Mouse (Mus musculus): ENCODE measurements at regions not wholly inside any gene's neighbourhood (a gene's known extent, or its start where the extent isn't known, plus 50 kb on each side); places are given as distances from the start of the nearest gene placed in this dataset.

- TF ChIP-seq SRF (IDR thresholded peaks at IDR 0.05; ENCODE audit: control insufficient read depth, insufficient read length, low read depth) = no peak
- TF ChIP-seq MYOG (IDR thresholded peaks at IDR 0.05; ENCODE audit: control insufficient read depth in 1 of 3, insufficient read depth in 1 of 3, insufficient read length in 2 of 3, low read depth in 2 of 3) = no peak
- no peak for TF ChIP-seq USF1 (IDR thresholded peaks at IDR 0.05; ENCODE audit: low read depth)
- no peak for TF ChIP-seq MAX (IDR thresholded peaks at IDR 0.05; ENCODE audit: low read depth)
Observed at GRCm38 (mm10) chr7:96039628-96040027, 131.4 kb upstream of the Tenm4 start.
